Mouse (Mus musculus) liver, embryonic 11.5 days (tissue): Measurements from ENCODE around the gene Tmem259. TPM values are rescaled to one million over a fixed set of nuclear protein-coding genes. Genes with fewer than 3 reads are reported as not detected.

Experiments
- ATAC-seq: fragments of 200-750 bp; cut with Nextera tagmentation; replicated peaks from 2 replicates; pipeline ENCODE4 v1.8.0; 2017; ENCODE audit warnings: moderate number of reproducible peaks, mild to moderate bottlenecking, moderate TSS enrichment, moderate library complexity; ENCODE audit not compliant: low FRiP score
- DNase-seq: peaks from one replicate; pipeline ENCODE4 v3.0.0-alpha.2; 2017; ENCODE audit warnings: low spot score
- H3K27ac ChIP-seq: fragments of 300-500 bp; sonication (generic); 2 replicates; pipeline ENCODE4 v1.5.1; 2014; ENCODE audit warnings: mild to moderate bottlenecking, low read depth, low read length, control low read depth
- H3K27me3 ChIP-seq: fragments of 300-500 bp; sonication (generic); replicated peaks from 2 replicates; pipeline ENCODE4 v1.6.1; 2014; ENCODE audit warnings: low read length, mixed read lengths; ENCODE audit not compliant: control insufficient read depth, insufficient read depth
- H3K36me3 ChIP-seq: fragments of 300-500 bp; sonication (generic); 2 replicates; pipeline ENCODE4 v1.6.1; 2014; ENCODE audit warnings: mild to moderate bottlenecking, low read length, moderate library complexity, mixed read lengths; ENCODE audit not compliant: control insufficient read depth, insufficient read depth
- H3K4me1 ChIP-seq: fragments of 300-500 bp; sonication (generic); replicated peaks from 2 replicates; pipeline ENCODE4 v1.6.1; 2014; ENCODE audit warnings: low read length, mixed read lengths; ENCODE audit not compliant: control insufficient read depth, insufficient read depth
- H3K4me2 ChIP-seq: fragments of 300-500 bp; sonication (generic); 2 replicates; pipeline ENCODE4 v1.6.1; 2014; ENCODE audit warnings: mild to moderate bottlenecking, control low read depth, moderate library complexity
- H3K4me3 ChIP-seq: fragments of 300-500 bp; sonication (generic); 2 replicates; pipeline ENCODE4 v1.5.1; 2014; ENCODE audit warnings: low read depth, low read length, control low read depth
- H3K9ac ChIP-seq: fragments of 300-500 bp; sonication (generic); 2 replicates; pipeline ENCODE4 v1.6.1; 2014; ENCODE audit warnings: low read depth, low read length, control low read depth
- H3K9me3 ChIP-seq: fragments of 300-500 bp; sonication (generic); 2 replicates; pipeline ENCODE4 v1.6.1; 2016; ENCODE audit warnings: low read length, inconsistent platforms, mixed read lengths; ENCODE audit not compliant: control insufficient read depth
- WGBS: fragments of 180-500 bp; shearing (Covaris S2); extraction: QIAGEN DNeasy Blood & Tissue Kit; methylation state at CpG from one replicate; pipeline ENCODE4 v1.1.7; 2014; 5-methylcytosine and 5-hydroxymethylcytosine counted together
- polyA plus RNA-seq: library from polyadenylated mRNA; unstranded; fragments of >200 nt; fragmentation: Nextera tagmentation; extraction: Ambion mirVana; gene quantifications from 2 replicates; pipeline ENCODE4 v1.2.1, GENCODE M21; 2014

Tmem259 gene
- polyA plus RNA-seq, 1 experiment from 2014 or later: 20.2 TPM

GRCm38 (mm10) chr10:80013609-80014008 is 29.5 kb upstream of the Tmem259 start:
- peaks cover 11% of the 10 kb centered on the region; the same call in 1 of the 2 replicates for H3K9me3 ChIP-seq
- WGBS: 60% methylated on average over 25 of the region's 25 CpGs
- H3K9ac ChIP-seq: no peak overlapping the region
- H3K4me3 ChIP-seq: no peak overlapping the region
- ATAC-seq (no peak), DNase-seq (no peak)
- H3K27me3 ChIP-seq: peaks cover 21% of the 10 kb centered on the region
- no peak overlapping the region for H3K4me2 ChIP-seq
- no peak overlapping the region for H3K27ac ChIP-seq
- peaks cover 17% of the 10 kb centered on the region for H3K4me1 ChIP-seq
- H3K36me3 ChIP-seq: peaks cover 30% of the 10 kb centered on the region

DNA sequence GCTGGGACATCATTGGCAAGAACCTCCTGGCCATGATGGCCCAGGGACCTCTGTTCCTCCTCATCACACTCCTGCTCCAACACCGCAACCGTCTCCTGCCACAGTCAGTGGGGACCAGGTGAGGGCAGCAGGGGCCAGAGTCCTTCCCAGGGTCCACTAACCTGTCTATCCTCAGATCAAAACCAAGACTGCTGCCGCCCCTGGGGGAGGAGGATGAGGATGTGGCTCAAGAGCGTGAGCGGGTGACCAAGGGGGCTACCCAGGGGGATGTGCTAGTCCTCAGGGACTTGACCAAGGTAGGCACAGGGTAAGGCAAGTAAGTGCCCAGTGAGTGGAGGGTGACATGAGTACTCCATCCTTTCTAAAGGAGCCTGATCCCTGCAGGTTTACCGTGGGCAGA is 27.6 kb upstream of the Tmem259 start:
- no peak overlapping the region for H3K4me3 ChIP-seq
- H3K27me3 ChIP-seq: peaks cover 21% of the 10 kb centered on the region
- no peak overlapping the region for H3K27ac ChIP-seq
- H3K4me1 ChIP-seq: peaks cover 11% of the 10 kb centered on the region; the same call in 1 of the 2 replicates
- peaks cover 35% of the 10 kb centered on the region for H3K36me3 ChIP-seq
- peaks cover 11% of the 10 kb centered on the region; the same call in 1 of the 2 replicates for H3K9me3 ChIP-seq
- H3K9ac ChIP-seq: no peak overlapping the region
- no peak overlapping the region for H3K4me2 ChIP-seq
- no peak for DNase-seq
- 92% methylated on average over 6 of the region's 6 CpGs for WGBS
- ATAC-seq: no peak

GRCm38 (mm10) chr10:80004233-80004705 is 20.1 kb upstream of the Tmem259 start:
- peaks cover 4% of the 10 kb centered on the region for H3K27me3 ChIP-seq
- no peaks in the 10 kb centered on the region for H3K9me3 ChIP-seq
- H3K36me3 ChIP-seq: peaks cover 12% of the 10 kb centered on the region; the same call in 1 of the 2 replicates
- no peak overlapping the region for H3K4me2 ChIP-seq
- 0 out of 2 replicates have a peak overlapping the region, but pooled peaks have one; percentile 14 for H3K9ac ChIP-seq
- WGBS: 81% methylated on average over 8 of the region's 8 CpGs
- DNase-seq (no peak), ATAC-seq (no peak)
- peak overlapping the region; percentile 43; the same call in 1 of the 2 replicates for H3K27ac ChIP-seq
- no peak overlapping the region for H3K4me3 ChIP-seq
- peaks cover 33% of the 10 kb centered on the region for H3K4me1 ChIP-seq

DNA sequence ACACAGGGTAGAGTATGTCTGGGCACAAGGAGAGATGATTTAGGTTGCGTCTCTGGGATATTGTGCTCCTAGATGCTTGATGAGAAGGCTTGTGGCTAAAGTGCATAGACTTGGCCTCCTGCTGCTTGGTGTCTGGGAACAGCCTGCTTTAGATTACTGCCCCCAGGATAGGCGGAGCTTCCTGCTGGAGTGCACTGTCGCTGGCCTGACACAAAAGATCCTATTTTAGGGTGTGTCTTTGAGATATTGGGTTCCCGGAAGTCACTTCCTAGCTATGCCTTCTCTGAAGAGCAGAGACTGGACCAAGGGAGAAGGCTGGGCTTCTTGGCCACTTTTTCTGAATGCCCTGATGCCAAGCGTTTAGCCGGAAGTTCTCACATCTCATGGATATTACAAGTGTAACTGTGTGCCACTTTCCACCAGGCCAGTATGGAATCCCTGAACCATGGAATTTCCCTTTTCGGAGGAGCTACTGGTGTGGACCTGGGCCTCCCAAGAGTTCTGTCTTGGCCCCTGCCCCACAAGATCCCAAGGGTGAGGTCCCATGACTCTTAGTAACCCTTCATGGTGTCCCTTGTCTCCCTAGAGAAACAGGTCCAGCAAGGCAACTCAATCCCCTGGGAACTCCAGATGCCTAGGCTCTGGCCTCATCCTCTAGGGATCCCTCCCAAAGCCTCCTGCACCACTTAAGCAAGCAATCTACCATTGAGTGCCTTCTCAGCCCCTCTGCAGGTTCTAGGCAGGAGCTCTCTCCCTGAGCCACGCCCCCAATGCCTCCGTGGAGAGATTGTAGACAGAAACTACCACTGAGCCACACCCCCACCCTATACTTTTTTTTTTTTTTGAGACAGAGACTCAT is 19.5 kb upstream of the Tmem259 start:
- Histone ChIP-seq H3K4me3 (no peak overlapping the region), H3K9ac (peak overlapping the region; percentile 38; the same call in 1 of the 2 replicates), H3K4me2 (peak overlapping the region; percentile 49), H3K36me3 (peaks cover 6% of the 10 kb centered on the region; the same call in 1 of the 2 replicates), H3K27me3 (peaks cover 4% of the 10 kb centered on the region), H3K27ac (peak overlapping the region; percentile 61), H3K9me3 (no peaks in the 10 kb centered on the region), H3K4me1 (peaks cover 33% of the 10 kb centered on the region)
- peak; percentile 73 for ATAC-seq
- DNase-seq: no peak
- WGBS: 48% methylated on average over 9 of the region's 9 CpGs

DNA sequence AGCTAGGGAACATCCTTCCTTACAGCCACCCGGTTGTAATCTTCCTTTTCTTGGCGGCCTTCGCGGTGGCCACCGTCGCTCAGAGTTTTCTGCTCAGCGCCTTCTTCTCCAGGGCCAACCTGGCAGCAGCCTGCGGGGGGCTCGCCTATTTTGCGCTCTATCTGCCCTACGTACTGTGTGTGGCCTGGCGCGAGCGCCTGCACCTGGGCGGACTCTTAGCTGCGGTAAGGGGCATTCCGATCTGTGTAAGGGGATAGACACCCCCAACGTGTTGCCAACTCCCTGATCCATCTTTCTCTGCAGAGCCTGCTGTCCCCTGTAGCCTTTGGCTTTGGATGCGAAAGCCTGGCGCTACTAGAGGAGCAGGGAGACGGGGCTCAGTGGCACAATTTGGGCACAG is 18.7 kb upstream of the Tmem259 start:
- WGBS: 42% methylated on average over 21 of the region's 21 CpGs
- Histone ChIP-seq H3K27me3 (peaks cover 4% of the 10 kb centered on the region), H3K4me3 (no peak overlapping the region; the same call in 1 of the 2 replicates), H3K4me2 (peak overlapping the region; percentile 49), H3K4me1 (peaks cover 38% of the 10 kb centered on the region), H3K9ac (peak overlapping the region; percentile 38; the same call in 1 of the 2 replicates), H3K9me3 (no peaks in the 10 kb centered on the region), H3K27ac (peak overlapping the region; percentile 61), H3K36me3 (peaks cover 2% of the 10 kb centered on the region; the same call in 1 of the 2 replicates)
- DNase-seq: no peak
- no peak for ATAC-seq

DNA sequence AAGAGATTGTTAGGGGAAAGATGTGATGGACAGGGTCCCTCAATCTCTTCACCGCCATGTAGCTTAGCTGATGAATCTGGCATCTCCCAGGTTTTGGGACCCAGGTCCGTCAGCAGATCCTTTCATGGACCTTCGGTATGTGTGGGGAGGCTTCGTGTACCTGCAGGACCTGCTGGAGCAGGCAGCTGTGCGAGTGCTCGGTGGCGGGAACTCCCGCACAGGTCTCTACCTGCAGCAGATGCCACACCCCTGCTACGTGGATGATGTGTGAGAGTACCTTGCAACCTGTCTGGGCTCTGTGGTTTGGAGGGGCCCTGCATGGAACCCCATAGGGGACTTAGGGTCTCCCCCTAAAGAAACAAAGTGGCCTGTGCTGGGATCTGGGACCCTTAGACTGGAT is 17.8 kb upstream of the Tmem259 start:
- Histone ChIP-seq H3K9ac (no peak overlapping the region), H3K36me3 (no peaks in the 10 kb centered on the region), H3K4me2 (no peak overlapping the region), H3K9me3 (no peaks in the 10 kb centered on the region), H3K4me1 (peaks cover 43% of the 10 kb centered on the region), H3K27ac (no peak overlapping the region), H3K4me3 (no peak overlapping the region), H3K27me3 (peaks cover 4% of the 10 kb centered on the region)
- DNase-seq (no peak), ATAC-seq (no peak)
- 81% methylated on average over 9 of the region's 9 CpGs for WGBS

DNA sequence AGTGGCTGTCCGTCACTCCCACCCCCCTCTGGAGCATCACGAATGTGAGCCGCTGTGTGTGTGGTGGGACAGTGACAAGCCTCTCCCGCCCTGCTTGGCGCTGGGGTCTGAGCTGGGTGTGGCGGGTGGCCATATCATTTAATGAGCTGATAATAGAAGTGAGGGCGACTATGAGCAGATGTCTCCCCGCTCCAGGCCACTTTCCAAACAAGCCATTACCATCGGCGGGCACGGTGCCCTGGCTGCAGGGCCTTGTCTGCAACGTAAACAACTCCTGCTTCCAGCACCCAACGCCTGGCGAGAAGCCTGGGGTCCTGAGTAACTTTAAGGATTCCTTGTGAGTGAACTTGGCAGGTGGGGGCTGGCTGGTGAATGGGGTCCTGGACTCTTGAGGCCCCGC is 13.7 kb upstream of the Tmem259 start:
- peaks cover 34% of the 10 kb centered on the region for H3K4me1 ChIP-seq
- peaks cover 17% of the 10 kb centered on the region for H3K36me3 ChIP-seq
- DNase-seq: no peak
- peak overlapping the region; percentile 89 for H3K4me2 ChIP-seq
- H3K27ac ChIP-seq: peak overlapping the region; percentile 80
- H3K9ac ChIP-seq: peak overlapping the region; percentile 69
- peaks cover 4% of the 10 kb centered on the region for H3K27me3 ChIP-seq
- H3K4me3 ChIP-seq: peak overlapping the region; percentile 66
- ATAC-seq: peak; percentile 25; the same call in 1 of the 2 replicates
- no peaks in the 10 kb centered on the region for H3K9me3 ChIP-seq
- WGBS: 15% methylated on average over 15 of the region's 15 CpGs

- DNase-seq (peak; percentile 83), ATAC-seq (peak; percentile 75)
- no peaks in the 10 kb centered on the region for H3K9me3 ChIP-seq
- peaks cover 21% of the 10 kb centered on the region for H3K36me3 ChIP-seq
- H3K4me3 ChIP-seq: peak overlapping the region; percentile 66
- peak overlapping the region; percentile 69 for H3K9ac ChIP-seq
- peak overlapping the region; percentile 80 for H3K27ac ChIP-seq
- peaks cover 4% of the 10 kb centered on the region for H3K27me3 ChIP-seq
- under 1% methylated on average over 35 of the region's 35 CpGs for WGBS
- peak overlapping the region; percentile 89 for H3K4me2 ChIP-seq
- H3K4me1 ChIP-seq: peaks cover 29% of the 10 kb centered on the region
Measured at GRCm38 (mm10) chr10:79997034-79997760, 13.1 kb upstream of the Tmem259 start.
